Mouse (Mus musculus) heart, postnatal 10 days (tissue): ENCODE data around the gene Syt3. TPM values are rescaled to one million over a fixed set of nuclear protein-coding genes. Genes with fewer than 3 reads are reported as not detected.

Experiments
- DNase-seq, 2 experiments: peaks; one replicate each; pipeline ENCODE4 v3.0.0; 2021
- intact Hi-C: fragments of 180-260 bp; cut with DNase I; formaldehyde crosslinking; loops from one replicate; pipeline ENCODE4 v1.15.1; 2025
- total RNA-seq, 2 experiments: library from RNA; stranded (reverse); gene quantifications; 2 replicates each; pipeline ENCODE4 v1.2.3; 2021

Gene Syt3
- total RNA-seq, 2 experiments from 2014 or later, result 0.74 to 1.3 TPM

GRCm38 (mm10) chr7:44356590-44357481, 27.1 kb upstream of the Syt3 start:
- DNase-seq, result peak in 1 of 2 experiments; percentile 15
- intact Hi-C loops, result no loop called here

GRCm38 (mm10) chr7:44357531-44357930, 26.4 kb upstream of the Syt3 start:
- DNase-seq, result no peak
- intact Hi-C loops, result no loop called here

GRCm38 (mm10) chr7:44358012-44358411, 25.9 kb upstream of the Syt3 start:
- no peak for DNase-seq
- intact Hi-C loops, result no loop called here

GRCm38 (mm10) chr7:44358886-44359654, 24.8 kb upstream of the Syt3 start:
- intact Hi-C loops, result no loop called here
- DNase-seq, result no peak

GRCm38 (mm10) chr7:44359908-44360672, 23.8 kb upstream of the Syt3 start:
- intact Hi-C loops, result no loop called here
- peak; percentile 94 for DNase-seq

- intact Hi-C loops, result no loop called here
- DNase-seq, result no peak
Measured at GRCm38 (mm10) chr7:44360792-44361301, 23.1 kb upstream of the Syt3 start.

GRCm38 (mm10) chr7:44372678-44373077, 11.2 kb upstream of the Syt3 start:
- intact Hi-C loops, result loop anchor here (5.0 kb wide), 1 partner anchor 95 kb away; the partner anchor contains the start of genes Aspdh and Josd2
- no peak for DNase-seq

- intact Hi-C loops, result loop anchor here (5.0 kb wide), 1 partner anchor 94 kb away; the partner anchor contains the start of genes Aspdh and Josd2
- DNase-seq, result no peak
Measured at GRCm38 (mm10) chr7:44373460-44373859, 10.4 kb upstream of the Syt3 start.

GRCm38 (mm10) chr7:44373889-44374652, 9.8 kb upstream of the Syt3 start:
- intact Hi-C loops, result loop anchor here (5.0 kb wide), 1 partner anchor 93 kb away; the partner anchor contains the start of genes Aspdh and Josd2
- DNase-seq, result peak; percentile 90 to 93

- intact Hi-C loops, result loop anchor here (5.0 kb wide), 1 partner anchor 93 kb away; the partner anchor contains the start of genes Aspdh and Josd2
- DNase-seq, result no peak
Measured at GRCm38 (mm10) chr7:44374756-44375155, 9.1 kb upstream of the Syt3 start.

GRCm38 (mm10) chr7:44375207-44375606, 8.7 kb upstream of the Syt3 start:
- DNase-seq, result no peak
- intact Hi-C loops, result no loop called here

- no peak for DNase-seq
- intact Hi-C loops, result no loop called here
Measured at GRCm38 (mm10) chr7:44375793-44376192, 8.1 kb upstream of the Syt3 start.

- intact Hi-C loops, result no loop called here
- DNase-seq, result peak; percentile 81
Measured at GRCm38 (mm10) chr7:44378290-44378689, 5.6 kb upstream of the Syt3 start.

- no peak for DNase-seq
- intact Hi-C loops, result no loop called here
Measured at GRCm38 (mm10) chr7:44382541-44382940, 1.4 kb upstream of the Syt3 start.

- no peak for DNase-seq
- intact Hi-C loops, result no loop called here
Measured at GRCm38 (mm10) chr7:44384716-44385059, 786 bp downstream of the Syt3 start.

- intact Hi-C loops, result no loop called here
- DNase-seq, result no peak
Measured at GRCm38 (mm10) chr7:44385720-44386119, 1.8 kb downstream of the Syt3 start, which contains the start of gene 1700008O03Rik. TSS of gene 1700008O03Rik (minus strand) at chr7:44385820.

GRCm38 (mm10) chr7:44391831-44392230, 7.9 kb downstream of the Syt3 start:
- intact Hi-C loops, result no loop called here

GRCm38 (mm10) chr7:44392341-44392740, 8.4 kb downstream of the Syt3 start:
- DNase-seq, result no peak
- intact Hi-C loops, result no loop called here

More at GRCm38 (mm10) chr7:44391831-44392230, 7.9 kb downstream of the Syt3 start:
- no peak for DNase-seq

- intact Hi-C loops, result no loop called here
- DNase-seq, result no peak
Measured at GRCm38 (mm10) chr7:44393284-44393683, 9.4 kb downstream of the Syt3 start.

GRCm38 (mm10) chr7:44398570-44398969, 14.7 kb downstream of the Syt3 start:
- DNase-seq, result peak; percentile 75 to 77
- intact Hi-C loops, result no loop called here
